Mouse (Mus musculus) ES-Bruce4 (cell line): ENCODE results near the gene Ccdc71. TPM values are rescaled to one million over a fixed set of nuclear protein-coding genes. Genes with fewer than 3 reads are reported as not detected.

ENCODE experiments used
- H3K27ac ChIP-seq: 2 replicates; pipeline ENCODE4 v1.5.1; 2012; ENCODE audit warnings: low read length, inconsistent platforms; ENCODE audit not compliant: insufficient read depth
- H3K27me3 ChIP-seq: 2 replicates; pipeline ENCODE4 v1.6.1; 2012; ENCODE audit warnings: mild to moderate bottlenecking, low read length, inconsistent platforms; ENCODE audit not compliant: control insufficient read depth, poor library complexity, insufficient read depth, severe bottlenecking
- H3K36me3 ChIP-seq: 2 replicates; pipeline ENCODE4 v1.6.1; 2012; ENCODE audit warnings: inconsistent platforms, mild to moderate bottlenecking, low read length, moderate library complexity; ENCODE audit not compliant: control insufficient read depth, poor library complexity, insufficient read depth, severe bottlenecking
- H3K4me1 ChIP-seq: one replicate; pipeline ENCODE4 v1.8.1; 2011; ENCODE audit warnings: low read length; ENCODE audit not compliant: control insufficient read depth, insufficient read depth
- H3K4me3 ChIP-seq: 2 replicates; pipeline ENCODE4 v1.5.1; 2011; ENCODE audit warnings: low read depth, mild to moderate bottlenecking, low read length
- H3K9ac ChIP-seq: 2 replicates; pipeline ENCODE4 v1.6.1; 2012; ENCODE audit warnings: low read depth, mild to moderate bottlenecking, inconsistent platforms; ENCODE audit not compliant: poor library complexity, severe bottlenecking
- H3K9me3 ChIP-seq: replicated peaks from 2 replicates; pipeline ENCODE4 v1.6.1; 2012; ENCODE audit warnings: mild to moderate bottlenecking, low read length, inconsistent platforms; ENCODE audit not compliant: control insufficient read depth, poor library complexity, insufficient read depth, severe bottlenecking
- CTCF ChIP-seq: IDR thresholded peaks from one replicate; pipeline ENCODE4 v1.8.1; 2011; ENCODE audit warnings: low read depth, low read length
- EP300 ChIP-seq: IDR thresholded peaks from 2 replicates; pipeline ENCODE4 v1.6.1; 2011; ENCODE audit warnings: low read depth, low read length; ENCODE audit not compliant: insufficient read depth
- POLR2A ChIP-seq: IDR thresholded peaks from one replicate; pipeline ENCODE4 v1.8.1; 2011; ENCODE audit warnings: low read length; ENCODE audit not compliant: insufficient read depth
- polyA plus RNA-seq: library from polyadenylated mRNA; stranded (reverse); fragments of >200 nt; gene quantifications from 2 replicates; pipeline ENCODE4 v1.2.4, GENCODE M21; 2011; ENCODE audit warnings: low read depth; ENCODE audit not compliant: missing spikeins, insufficient read depth, insufficient read length

Ccdc71 gene
- polyA plus RNA-seq, 1 experiment, result 31.6 TPM

GRCm38 (mm10) chr9:108508776-108509175, 48.4 kb downstream of the Ccdc71 start:
- TF ChIP-seq CTCF (no peak), POLR2A (no peak), EP300 (no peak)
- Histone ChIP-seq H3K27me3 (no peaks in the 10 kb centered on the region), H3K9ac (peak overlapping the region; percentile 58; the same call in 1 of the 2 replicates), H3K4me3 (no peak overlapping the region), H3K36me3 (peaks cover 35% of the 10 kb centered on the region), H3K4me1 (peaks cover 3% of the 10 kb centered on the region), H3K9me3 (no peaks in the 10 kb centered on the region), H3K27ac (no peak overlapping the region)

Other genes starting within 250 kb of the Ccdc71 start
- 116 and 124 TPM in 2 replicates for gene Dag1, start 196.6 kb upstream of the Ccdc71 start, polyA plus RNA-seq
- 18.3 and 23.1 TPM in 2 replicates for gene Nicn1, start 170.1 kb upstream of the Ccdc71 start, polyA plus RNA-seq
- gene Amt, start 163.7 kb upstream of the Ccdc71 start, polyA plus RNA-seq, result 69.2 and 69.3 TPM in 2 replicates
- gene Rhoa, start 154.4 kb upstream of the Ccdc71 start, polyA plus RNA-seq, result 429 and 434 TPM in 2 replicates
- gene Tcta, start 154.4 kb upstream of the Ccdc71 start, polyA plus RNA-seq, result 4.0 and 7.0 TPM in 2 replicates
- 172 and 194 TPM in 2 replicates for gene Gpx1, start 121.6 kb upstream of the Ccdc71 start, polyA plus RNA-seq
- 69.5 and 69.9 TPM in 2 replicates for gene Usp4, start 112.7 kb upstream of the Ccdc71 start, polyA plus RNA-seq
- not detected in 2 replicates for gene 1700102P08Rik, start 67.7 kb upstream of the Ccdc71 start, polyA plus RNA-seq
- gene Ccdc36, start 32.0 kb upstream of the Ccdc71 start, polyA plus RNA-seq, result 0.96 and 1.2 TPM in 2 replicates
- not detected in 2 replicates for gene BC048562, start 24.0 kb upstream of the Ccdc71 start, polyA plus RNA-seq
- 5.8 and 6.4 TPM in 2 replicates for gene Klhdc8b, start 1.1 kb downstream of the Ccdc71 start, polyA plus RNA-seq
- gene Lamb2, start 19.2 kb downstream of the Ccdc71 start, polyA plus RNA-seq, result 27.4 and 39.0 TPM in 2 replicates
- gene Usp19, start 30.1 kb downstream of the Ccdc71 start, polyA plus RNA-seq, result 86.0 and 90.9 TPM in 2 replicates
- gene Qars, start 47.2 kb downstream of the Ccdc71 start, polyA plus RNA-seq, result 348 and 395 TPM in 2 replicates
- 139 and 145 TPM in 2 replicates for gene Qrich1, start 56.3 kb downstream of the Ccdc71 start, polyA plus RNA-seq
- 387 and 445 TPM in 2 replicates for gene Impdh2, start 99.8 kb downstream of the Ccdc71 start, polyA plus RNA-seq
- 24.7 and 29.7 TPM in 2 replicates for gene Ndufaf3, start 106.9 kb downstream of the Ccdc71 start, polyA plus RNA-seq
- gene Dalrd3, start 109.4 kb downstream of the Ccdc71 start, polyA plus RNA-seq, result 32.7 and 38.9 TPM in 2 replicates
- 24.6 and 24.7 TPM in 2 replicates for gene Wdr6, start 118.2 kb downstream of the Ccdc71 start, polyA plus RNA-seq
- 2.4 TPM in 2 replicates for gene P4htm, start 137.1 kb downstream of the Ccdc71 start, polyA plus RNA-seq
- gene Arih2, start 188.9 kb downstream of the Ccdc71 start, polyA plus RNA-seq, result 131 and 133 TPM in 2 replicates
- 30.1 and 35.7 TPM in 2 replicates for gene Slc25a20, start 201.6 kb downstream of the Ccdc71 start, polyA plus RNA-seq
- gene Prkar2a, start 228.8 kb downstream of the Ccdc71 start, polyA plus RNA-seq, result 58.4 and 72.2 TPM in 2 replicates